Mouse (Mus musculus): ENCODE data around the gene Pxylp1. TPM values are rescaled to one million over a fixed set of nuclear protein-coding genes. Genes with fewer than 3 reads are reported as not detected.

Pxylp1 gene
- total RNA-seq, 2 experiments from 2014 or later, result 15.4 to 16.3 TPM

- DNase-seq (ENCODE audit: extremely low spot score in 1 of 2, low spot score in 1 of 2), result no peak
Measured at GRCm38 (mm10) chr9:96891341-96892330, 833 bp downstream of the Pxylp1 start.

- no peak for DNase-seq (ENCODE audit: extremely low spot score in 1 of 2, low spot score in 1 of 2)
Measured at GRCm38 (mm10) chr9:96890756-96891155, 1.7 kb downstream of the Pxylp1 start.

GRCm38 (mm10) chr9:96890266-96890665 lies 2.2 kb downstream of the Pxylp1 start:
- no peak for DNase-seq (ENCODE audit: extremely low spot score in 1 of 2, low spot score in 1 of 2)

GRCm38 (mm10) chr9:96889345-96890021 lies 3.0 kb downstream of the Pxylp1 start:
- peak; percentile 91 to 92 for DNase-seq (ENCODE audit: extremely low spot score in 1 of 2, low spot score in 1 of 2)

GRCm38 (mm10) chr9:96888742-96889344 lies 3.6 kb downstream of the Pxylp1 start:
- no peak for DNase-seq (ENCODE audit: extremely low spot score in 1 of 2, low spot score in 1 of 2)

GRCm38 (mm10) chr9:96887954-96888353 lies 4.5 kb downstream of the Pxylp1 start:
- no peak for DNase-seq (ENCODE audit: extremely low spot score in 1 of 2, low spot score in 1 of 2)

GRCm38 (mm10) chr9:96887492-96887891 lies 5.0 kb downstream of the Pxylp1 start:
- no peak for DNase-seq (ENCODE audit: extremely low spot score in 1 of 2, low spot score in 1 of 2)

GRCm38 (mm10) chr9:96885781-96886180 lies 6.7 kb downstream of the Pxylp1 start:
- DNase-seq (ENCODE audit: extremely low spot score in 1 of 2, low spot score in 1 of 2), result peak in 1 of 2 experiments; percentile 19

- no peak for DNase-seq (ENCODE audit: extremely low spot score in 1 of 2, low spot score in 1 of 2)
Measured at GRCm38 (mm10) chr9:96882496-96883265, 9.8 kb downstream of the Pxylp1 start.

- no peak for DNase-seq (ENCODE audit: extremely low spot score in 1 of 2, low spot score in 1 of 2)
Measured at GRCm38 (mm10) chr9:96881901-96882300, 10.6 kb downstream of the Pxylp1 start.

- no peak for DNase-seq (ENCODE audit: extremely low spot score in 1 of 2, low spot score in 1 of 2)
Measured at GRCm38 (mm10) chr9:96879024-96879423, 13.4 kb downstream of the Pxylp1 start.

GRCm38 (mm10) chr9:96878464-96878863 lies 14.0 kb downstream of the Pxylp1 start:
- no peak for DNase-seq (ENCODE audit: extremely low spot score in 1 of 2, low spot score in 1 of 2)

GRCm38 (mm10) chr9:96875704-96876103 lies 16.8 kb downstream of the Pxylp1 start:
- DNase-seq (ENCODE audit: extremely low spot score in 1 of 2, low spot score in 1 of 2), result no peak

- peak; percentile 59 to 89 for DNase-seq (ENCODE audit: extremely low spot score in 1 of 2, low spot score in 1 of 2)
Measured at GRCm38 (mm10) chr9:96873082-96873481, 19.4 kb downstream of the Pxylp1 start.

GRCm38 (mm10) chr9:96870104-96870503 lies 22.4 kb downstream of the Pxylp1 start:
- DNase-seq (ENCODE audit: extremely low spot score in 1 of 2, low spot score in 1 of 2), result no peak

- DNase-seq (ENCODE audit: extremely low spot score in 1 of 2, low spot score in 1 of 2), result no peak
Measured at GRCm38 (mm10) chr9:96869542-96869941, 22.9 kb downstream of the Pxylp1 start.

- DNase-seq (ENCODE audit: extremely low spot score in 1 of 2, low spot score in 1 of 2), result no peak
Measured at GRCm38 (mm10) chr9:96868546-96868945, 23.9 kb downstream of the Pxylp1 start.

- no peak for DNase-seq (ENCODE audit: extremely low spot score in 1 of 2, low spot score in 1 of 2)
Measured at GRCm38 (mm10) chr9:96867165-96867564, 25.3 kb downstream of the Pxylp1 start.

- no peak for DNase-seq (ENCODE audit: extremely low spot score in 1 of 2, low spot score in 1 of 2)
Measured at GRCm38 (mm10) chr9:96866196-96866595, 26.3 kb downstream of the Pxylp1 start.

- DNase-seq (ENCODE audit: extremely low spot score in 1 of 2, low spot score in 1 of 2), result no peak
Measured at GRCm38 (mm10) chr9:96865473-96866050, 26.9 kb downstream of the Pxylp1 start.
